Mouse (Mus musculus) lung, postnatal 25 days (tissue): Measurements from ENCODE around the gene Lonrf3.

ENCODE experiments used
- DNase-seq: peaks from one replicate; pipeline ENCODE4 v3.0.0; 2022; ENCODE audit warnings: low spot score

The Lonrf3 gene

DNA sequence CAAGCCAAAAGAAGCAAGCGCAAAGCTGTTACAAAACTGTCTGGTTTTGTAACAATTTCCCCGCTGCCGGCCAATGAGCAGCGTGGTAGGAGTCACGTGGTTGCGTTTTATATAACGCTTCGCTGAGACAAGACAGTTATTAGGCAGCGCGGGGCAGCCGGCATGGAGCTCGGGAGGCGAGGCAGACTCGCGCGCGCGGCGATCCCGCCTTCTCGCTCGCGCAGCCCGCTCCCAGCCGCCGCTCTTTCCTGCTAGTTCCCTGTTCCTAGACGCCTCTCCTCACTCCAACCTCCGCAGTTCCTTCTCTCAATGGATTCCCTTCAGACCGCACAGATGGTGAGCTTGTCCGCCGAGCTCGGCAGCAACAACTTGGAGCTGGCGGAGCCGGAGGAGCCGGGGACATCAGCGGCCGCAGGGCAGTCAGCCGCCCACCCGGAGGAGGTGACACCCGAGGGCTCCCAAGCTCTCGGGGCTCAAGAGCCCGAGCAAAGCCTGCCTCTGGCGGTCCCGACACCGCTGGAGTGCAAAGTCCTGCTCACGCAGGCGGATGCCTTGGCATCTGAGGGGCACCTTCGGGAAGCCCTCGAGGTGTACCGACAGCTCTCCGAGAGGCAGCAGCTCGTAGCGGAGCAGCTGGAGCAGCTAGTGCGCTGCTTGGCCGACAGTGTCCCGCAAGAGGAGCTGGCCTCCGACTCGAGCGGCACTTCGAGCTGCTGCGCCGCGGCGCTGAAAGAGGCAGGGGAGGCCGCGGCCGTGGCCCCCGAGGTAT is at the start of gene Lonrf3:
TSS of gene Lonrf3 (plus strand) at position 83 of the 769 bp plus-strand sequence.
- DNase-seq: peak; percentile 75

- no peak for DNase-seq
Observed at GRCm38 (mm10) chrX:36278750-36279149, 49.4 kb upstream of the Lonrf3 start.

DNA sequence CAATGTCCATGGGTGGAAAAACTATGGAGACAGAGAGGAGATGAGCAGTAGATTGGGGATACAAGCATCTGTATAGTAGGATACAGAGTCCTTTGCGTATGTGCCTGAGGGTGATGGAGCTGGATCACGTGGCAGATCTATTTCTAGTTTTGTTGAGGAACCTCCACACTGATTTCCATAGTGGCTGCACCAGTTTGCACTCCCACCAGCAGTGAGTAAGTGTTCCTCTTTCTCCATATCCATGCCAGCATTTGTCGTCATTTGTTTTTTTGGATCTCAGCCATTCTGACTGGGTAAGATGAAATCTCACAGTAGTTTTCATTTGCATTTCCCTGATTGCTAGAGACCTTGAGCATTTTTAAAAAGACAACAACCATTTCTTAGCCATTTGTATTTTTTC is 16.7 kb upstream of the Lonrf3 start:
- DNase-seq: no peak

DNA sequence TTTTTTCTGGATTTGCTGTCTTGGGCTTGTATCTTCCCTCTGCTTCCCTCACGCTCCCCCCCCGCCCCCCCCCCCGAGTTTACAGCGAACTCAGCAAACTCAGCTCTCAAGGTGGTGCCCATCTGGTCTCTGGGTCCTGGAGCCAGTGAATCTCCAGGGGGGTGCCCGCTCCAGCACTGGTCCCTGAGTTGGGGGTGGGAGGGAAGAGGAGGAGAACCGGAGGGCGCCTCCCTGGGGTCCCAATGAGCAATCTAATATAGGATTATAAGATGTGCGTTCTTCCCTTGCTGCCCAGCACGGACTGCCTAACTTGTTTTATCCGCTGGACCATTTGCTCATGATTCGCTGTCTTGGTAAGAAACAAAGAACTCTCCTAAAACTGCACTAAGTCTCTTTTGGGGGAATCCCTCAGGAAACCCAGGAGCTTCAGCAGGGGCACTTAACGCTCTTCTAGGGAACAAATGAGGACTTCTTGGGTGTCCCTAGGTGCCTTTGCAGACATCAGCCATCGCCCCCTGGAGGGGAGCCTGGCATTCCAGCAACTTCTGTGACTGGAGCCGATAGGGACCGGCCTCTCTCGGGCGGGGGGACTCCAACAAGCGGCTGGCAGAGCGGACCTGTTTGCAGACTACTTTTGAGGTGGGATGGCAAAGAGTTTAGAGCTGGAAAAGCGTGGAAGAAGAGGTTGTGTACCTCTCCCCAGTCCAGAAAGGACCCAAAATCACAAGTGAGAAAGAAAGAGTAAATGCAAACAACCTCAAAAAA is 480 bp upstream of the Lonrf3 start:
- DNase-seq: peak; percentile 14

GRCm38 (mm10) chrX:36329040-36329649 is 992 bp downstream of the Lonrf3 start:
- DNase-seq: no peak

GRCm38 (mm10) chrX:36329849-36330411 is 1.8 kb downstream of the Lonrf3 start:
- DNase-seq: peak; percentile 81

DNA sequence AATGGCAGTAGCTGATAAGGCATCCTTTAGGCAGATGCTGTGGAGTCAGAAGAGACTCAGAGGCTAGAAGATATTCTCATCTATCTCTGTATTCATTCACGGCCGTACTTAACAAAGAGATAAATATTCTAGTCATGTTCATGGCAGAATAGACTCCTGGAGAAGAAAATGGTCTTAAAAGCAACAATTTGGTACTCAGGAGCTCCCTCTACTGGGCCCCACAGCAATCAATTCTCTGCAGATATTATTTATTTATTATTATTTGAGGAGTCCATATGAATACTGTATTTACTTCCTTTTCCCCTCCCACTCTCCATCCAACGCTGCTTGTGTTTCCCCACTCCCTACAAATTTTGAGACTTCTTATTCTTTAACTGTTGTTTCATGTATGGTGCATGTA is 24.3 kb downstream of the Lonrf3 start:
- peak; percentile 8 for DNase-seq

DNA sequence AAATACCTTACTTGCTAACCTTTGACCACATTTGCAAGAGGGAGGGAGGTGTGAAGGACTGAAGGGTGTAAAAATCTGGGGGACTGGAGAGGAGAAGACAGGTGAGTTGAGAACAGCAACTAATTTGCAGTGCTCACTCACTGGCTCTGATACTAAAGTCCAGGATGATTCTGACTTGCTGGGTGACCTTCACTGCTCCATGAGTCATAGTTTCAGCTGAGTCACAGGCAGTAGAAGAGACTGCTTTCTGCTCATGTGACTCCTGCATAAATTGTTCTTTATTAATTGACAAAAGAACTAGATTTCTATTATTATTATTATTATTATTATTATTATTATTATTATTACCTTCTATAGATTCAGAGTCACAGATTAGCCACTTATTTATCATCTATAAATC is 57.2 kb downstream of the Lonrf3 start:
- DNase-seq: no peak

DNA sequence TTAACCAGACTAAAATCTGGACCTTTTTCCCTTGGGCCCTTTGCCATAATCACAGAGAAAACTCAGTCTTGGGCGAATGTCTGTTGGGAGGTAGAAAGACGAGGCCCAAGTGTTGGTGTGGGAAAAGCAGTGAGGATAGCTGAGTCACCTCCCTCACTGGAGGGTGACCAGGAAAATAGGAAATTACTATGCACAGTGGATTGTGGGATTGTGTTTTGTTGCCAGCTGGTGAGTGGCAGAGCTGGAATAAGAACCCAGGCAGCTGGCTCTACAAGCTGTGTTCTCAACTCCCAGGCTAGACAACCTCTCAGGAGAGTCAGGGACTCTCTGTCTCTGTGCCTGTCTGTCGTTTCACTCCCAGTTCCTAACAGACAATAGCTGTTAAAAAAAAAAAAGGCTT is 61.8 kb downstream of the Lonrf3 start:
- no peak for DNase-seq

- DNase-seq: no peak
Observed at GRCm38 (mm10) chrX:36390503-36390902, 62.4 kb downstream of the Lonrf3 start.

GRCm38 (mm10) chrX:36392672-36393071 is 64.5 kb downstream of the Lonrf3 start:
- no peak for DNase-seq

GRCm38 (mm10) chrX:36393279-36393678 is 65.1 kb downstream of the Lonrf3 start:
- peak; percentile 8 for DNase-seq

DNA sequence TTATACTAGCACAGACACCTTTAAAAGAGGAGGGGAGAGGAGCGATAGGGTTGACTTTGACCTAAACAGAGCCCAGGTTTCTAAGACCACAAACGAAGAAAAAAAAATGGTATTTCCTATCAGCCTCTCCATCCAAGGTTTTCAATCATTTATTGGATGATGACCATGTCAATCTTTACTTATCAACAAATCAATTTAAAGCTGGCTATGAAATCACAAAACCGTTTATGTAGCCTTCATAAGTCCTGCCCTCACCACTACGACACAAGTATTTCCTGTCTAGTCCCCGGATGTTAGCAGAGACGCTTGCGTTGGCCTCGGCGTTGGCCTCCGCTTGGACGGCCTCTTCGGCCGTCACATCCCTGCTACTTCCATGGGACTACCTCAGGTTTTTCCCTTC is 72.8 kb downstream of the Lonrf3 start, which contains the start of gene Gm6268:
TSS of gene Gm6268 (plus strand) at position 301 of the 400 bp plus-strand sequence.
- no peak for DNase-seq

DNA sequence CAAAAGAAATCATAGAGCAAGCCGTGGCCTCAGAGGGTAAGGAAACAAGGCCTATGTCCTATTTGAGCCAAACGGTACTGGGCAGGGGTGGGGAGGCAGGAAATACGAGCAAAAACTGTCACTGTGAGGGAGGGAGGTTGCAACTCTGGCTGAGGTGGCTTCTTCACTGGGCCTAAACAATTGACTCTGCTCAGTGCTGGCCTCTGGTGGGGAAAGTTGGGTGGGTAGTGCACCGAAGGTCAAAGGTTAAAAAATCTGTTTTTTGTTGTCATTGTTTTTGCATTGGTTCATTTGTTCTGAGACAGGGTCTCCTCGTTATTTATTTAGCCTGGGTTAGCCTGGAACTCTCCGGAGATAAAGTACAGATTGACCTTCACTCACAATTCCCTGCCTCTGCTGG is 74.2 kb downstream of the Lonrf3 start:
- no peak for DNase-seq
